Mouse (Mus musculus) gastrocnemius, postnatal 4 days (tissue): Measurements from ENCODE around the gene Foxa3. TPM values are rescaled to one million over a fixed set of nuclear protein-coding genes. Genes with fewer than 3 reads are reported as not detected.
A peak's percentile ranks its signal among the peaks of the same experiment; 100 is the strongest.

Experiments used
- DNase-seq, 2 experiments: peaks; one replicate each; pipeline ENCODE4 v3.0.0; 2021 to 2022; ENCODE audit warnings: low spot score in 2 of 2, mixed read lengths in 2 of 2
- total RNA-seq, 2 experiments: library from RNA; stranded (reverse); gene quantifications; 2 replicates each; pipeline ENCODE4 v1.2.3; 2021

Gene Foxa3
- total RNA-seq, 2 experiments from 2014 or later: 0.13 TPM; not detected in 1

DNA sequence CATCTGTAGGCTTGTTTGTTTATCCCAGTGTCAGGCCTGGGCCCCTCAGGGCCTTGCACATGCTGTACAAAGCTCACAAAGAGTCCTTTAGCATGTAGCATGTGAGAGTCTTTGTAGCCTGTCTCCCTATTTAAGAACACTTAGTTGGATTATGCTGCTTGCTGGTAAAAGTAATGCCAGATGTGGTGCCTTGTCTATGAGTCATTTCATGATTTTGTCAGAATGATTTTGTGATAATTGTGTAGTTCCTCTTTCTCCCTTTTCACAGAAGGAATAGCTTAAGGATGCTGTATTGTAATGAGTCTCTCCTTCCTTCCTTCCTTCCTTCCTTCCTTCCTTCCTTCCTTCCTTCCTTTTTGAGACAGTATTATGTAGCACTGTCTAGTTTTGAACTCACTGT, 4.7 kb upstream of the Foxa3 start:
- no peak for DNase-seq

DNA sequence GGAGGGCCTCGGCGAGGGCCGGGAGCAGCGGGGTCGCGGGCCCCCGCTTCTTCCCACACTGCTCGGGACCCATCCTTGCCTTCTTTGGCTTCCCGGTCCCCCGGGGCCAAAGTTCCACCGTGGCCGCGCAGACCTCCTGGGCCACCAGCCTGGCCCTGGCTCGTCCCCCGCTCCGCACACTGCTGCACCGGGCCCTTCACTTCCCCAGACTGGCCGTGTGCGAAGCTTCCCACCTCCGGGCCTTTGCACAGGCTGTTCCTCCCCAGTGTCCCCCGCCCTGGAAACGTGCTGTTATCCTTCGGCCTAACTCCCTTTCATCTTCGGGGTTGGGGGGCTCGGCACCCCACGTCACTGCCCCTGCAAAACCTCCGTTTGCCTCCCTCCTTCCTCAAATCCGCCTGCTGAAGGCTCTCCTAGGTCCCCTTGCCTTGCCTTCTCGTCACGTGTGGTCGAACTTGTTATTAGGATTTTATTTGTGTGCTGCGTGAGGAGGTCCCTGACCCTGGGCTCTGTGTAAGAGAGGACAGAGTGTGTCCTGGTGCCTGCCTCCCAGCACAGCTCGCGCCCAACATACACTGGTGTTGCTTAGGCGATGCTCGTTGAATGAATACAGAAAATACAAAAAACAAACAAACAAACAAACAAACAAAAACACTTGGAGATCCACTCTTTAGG, 1.4 kb upstream of the Foxa3 start:
- peak in 1 of 2 experiments; percentile 54 for DNase-seq

- peak; percentile 92 to 94 for DNase-seq
Measured at GRCm38 (mm10) chr7:19024096-19024506, 763 bp upstream of the Foxa3 start, which contains the start of gene Sympk. Gene Sympk (plus strand): TSS chr7:19024377.

- DNase-seq: no peak
Measured at GRCm38 (mm10) chr7:19022189-19022958, 964 bp downstream of the Foxa3 start.

DNA sequence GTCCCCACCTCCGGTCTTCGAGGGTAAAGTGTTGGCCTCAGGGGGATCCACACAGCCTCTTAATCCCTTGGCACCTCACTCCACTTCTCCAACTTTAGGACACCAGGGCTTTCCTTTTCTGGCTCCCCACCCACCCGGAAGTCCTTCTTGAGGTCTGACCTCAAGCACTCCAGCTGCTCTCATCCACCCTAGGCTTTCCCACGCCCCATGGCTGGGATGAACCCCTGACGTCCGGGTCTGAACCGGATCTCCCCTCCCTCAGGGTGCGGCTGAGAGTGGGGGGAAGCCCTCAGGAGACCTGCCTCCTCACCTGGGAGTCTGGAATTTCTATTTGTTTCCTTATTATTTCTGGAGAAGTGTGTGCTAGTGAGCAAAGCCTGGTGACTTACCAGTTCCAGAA, 2.3 kb downstream of the Foxa3 start:
- no peak for DNase-seq

DNA sequence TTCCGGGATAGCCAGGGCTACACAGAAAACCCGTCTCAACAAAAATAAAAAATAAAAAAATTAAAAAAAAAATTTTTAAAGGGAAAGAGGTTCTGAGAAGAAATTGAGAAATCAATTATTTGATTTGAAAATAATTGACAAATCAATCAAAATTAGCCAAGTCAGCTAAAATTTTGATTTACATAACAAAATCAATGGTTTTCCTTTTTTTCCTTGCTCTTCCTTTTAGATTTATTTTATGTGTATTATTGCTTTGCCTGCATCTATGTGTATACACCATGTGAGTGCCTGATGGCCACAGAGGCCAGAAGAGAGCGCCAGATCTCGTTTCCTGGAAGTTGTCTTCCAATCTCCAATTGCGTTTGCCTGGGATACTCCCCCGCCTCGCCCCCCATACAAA, 5.4 kb downstream of the Foxa3 start:
- DNase-seq: no peak

DNA sequence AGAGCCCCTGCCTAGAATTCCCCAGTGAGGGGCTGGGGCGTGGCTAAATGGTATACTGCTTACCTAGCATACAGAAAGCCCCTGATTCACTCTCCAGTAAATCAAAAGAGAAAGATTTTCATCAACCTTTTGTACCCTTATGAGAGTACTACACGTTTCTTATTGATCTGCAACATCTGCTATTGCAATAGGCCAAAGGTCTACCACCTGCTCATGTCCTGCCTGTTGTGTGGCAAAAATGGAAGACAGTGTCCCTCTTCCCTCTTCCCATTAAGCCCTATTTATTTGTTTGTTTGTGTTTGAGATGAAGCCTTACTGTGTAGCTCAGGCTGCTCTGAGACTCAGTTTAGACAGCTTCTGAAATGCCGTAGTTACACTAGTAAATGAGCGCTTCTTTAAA, 7.3 kb downstream of the Foxa3 start:
- DNase-seq: no peak

DNA sequence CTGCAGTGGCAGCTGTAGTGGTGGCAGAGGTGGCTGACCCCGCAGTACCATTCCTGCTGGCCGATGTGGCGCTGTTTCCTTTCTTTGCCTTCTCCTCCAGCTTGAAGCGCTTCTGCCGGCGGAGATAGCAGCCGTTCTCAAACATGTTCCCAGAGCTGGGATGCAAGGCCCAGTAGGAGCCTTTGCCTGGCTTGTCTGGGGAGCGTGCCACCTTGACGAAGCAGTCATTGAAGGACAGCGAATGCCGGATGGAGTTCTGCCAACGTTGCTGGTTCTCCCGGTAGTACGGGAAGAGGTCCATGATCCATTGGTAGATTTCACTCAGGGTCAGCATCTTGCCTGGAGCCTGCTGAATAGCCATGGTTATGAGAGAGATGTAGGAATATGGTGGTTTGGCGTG, 8.9 kb downstream of the Foxa3 start:
- no peak for DNase-seq

GRCm38 (mm10) chr7:19012882-19013281, 10.5 kb downstream of the Foxa3 start:
- no peak for DNase-seq

DNA sequence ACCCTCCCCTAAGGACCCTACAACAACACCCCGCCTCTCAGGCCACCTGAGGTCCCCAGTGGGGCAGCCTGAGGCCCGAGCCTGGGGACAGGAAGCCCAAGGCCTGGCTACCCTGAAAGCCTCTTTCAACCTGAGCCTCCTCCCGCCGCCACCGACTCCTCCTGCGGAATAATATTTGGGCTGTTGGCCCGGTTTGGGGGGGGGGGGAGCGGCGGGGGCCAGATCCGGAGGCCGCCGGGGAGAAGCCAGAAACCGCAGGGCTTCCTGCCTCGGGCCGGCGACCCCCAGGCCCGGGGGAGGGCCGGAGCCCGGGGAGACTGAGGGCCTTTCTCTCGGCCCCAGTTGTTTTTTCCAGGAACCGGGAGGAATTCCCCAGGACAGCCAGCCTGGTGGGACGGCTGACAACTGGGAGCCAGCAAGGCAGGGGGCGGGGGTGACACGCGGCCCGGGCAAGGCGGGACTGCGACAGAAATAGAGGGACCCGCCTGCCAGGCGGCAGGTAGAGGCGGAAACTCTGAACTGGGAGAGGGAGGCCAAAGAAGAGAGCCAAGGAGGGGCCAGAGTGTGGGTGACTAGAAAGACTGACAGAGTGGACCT, 11.2 kb downstream of the Foxa3 start:
- peak in 1 of 2 experiments; percentile 50 for DNase-seq

DNA sequence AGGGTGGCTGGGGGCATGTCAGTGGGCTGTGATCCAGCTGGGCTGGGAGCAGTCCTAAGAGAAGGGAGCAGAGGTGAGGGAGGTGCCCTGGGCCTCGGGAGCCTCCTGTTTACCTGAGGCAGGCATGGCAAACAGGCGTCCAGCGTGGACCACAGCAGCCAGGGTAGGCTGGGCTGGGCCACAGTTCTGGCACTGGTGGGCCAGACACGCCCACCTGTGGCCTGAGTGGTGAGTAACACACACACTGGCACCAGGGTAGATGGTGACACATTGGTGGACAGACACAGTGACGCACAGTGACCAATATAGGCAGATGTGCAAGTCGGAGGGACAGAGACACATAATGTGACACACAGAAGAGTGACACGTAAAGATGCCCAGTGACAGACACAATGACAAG, 12.8 kb downstream of the Foxa3 start:
- no peak for DNase-seq

GRCm38 (mm10) chr7:19007026-19007977, 16.0 kb downstream of the Foxa3 start:
- DNase-seq: no peak

GRCm38 (mm10) chr7:19006476-19006875, 16.9 kb downstream of the Foxa3 start:
- peak; percentile 60 to 83 for DNase-seq

DNA sequence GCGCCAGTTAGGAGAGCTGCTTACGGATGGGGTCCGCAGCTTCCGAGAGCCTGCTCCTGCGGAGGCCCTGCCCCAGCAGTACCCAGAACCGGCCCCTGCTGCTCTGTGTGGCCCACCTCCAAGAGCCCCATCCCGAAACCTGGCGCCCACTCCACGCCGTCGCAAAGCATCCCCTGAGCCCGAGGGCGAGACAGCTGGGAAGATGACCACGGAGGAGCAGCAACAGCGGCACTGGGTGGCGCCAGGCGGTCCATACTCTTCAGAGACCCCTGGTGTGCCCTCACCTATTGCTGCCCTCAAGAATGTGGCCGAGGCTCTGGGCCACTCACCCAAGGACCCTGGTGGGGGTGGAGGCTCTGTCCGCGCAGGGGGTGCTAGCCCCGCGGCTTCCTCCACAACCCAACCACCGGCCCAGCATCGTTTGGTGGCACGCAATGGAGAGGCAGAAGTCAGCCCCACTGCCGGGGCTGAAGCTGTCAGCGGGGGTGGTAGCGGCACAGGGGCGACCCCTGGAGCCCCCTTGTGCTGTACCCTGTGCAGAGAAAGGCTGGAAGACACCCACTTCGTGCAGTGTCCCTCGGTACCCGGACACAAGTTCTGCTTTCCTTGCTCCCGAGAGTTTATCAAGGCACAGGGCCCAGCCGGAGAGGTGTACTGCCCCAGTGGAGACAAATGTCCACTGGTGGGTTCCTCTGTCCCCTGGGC, 17.8 kb downstream of the Foxa3 start:
- DNase-seq: peak in 1 of 2 experiments; percentile 26

DNA sequence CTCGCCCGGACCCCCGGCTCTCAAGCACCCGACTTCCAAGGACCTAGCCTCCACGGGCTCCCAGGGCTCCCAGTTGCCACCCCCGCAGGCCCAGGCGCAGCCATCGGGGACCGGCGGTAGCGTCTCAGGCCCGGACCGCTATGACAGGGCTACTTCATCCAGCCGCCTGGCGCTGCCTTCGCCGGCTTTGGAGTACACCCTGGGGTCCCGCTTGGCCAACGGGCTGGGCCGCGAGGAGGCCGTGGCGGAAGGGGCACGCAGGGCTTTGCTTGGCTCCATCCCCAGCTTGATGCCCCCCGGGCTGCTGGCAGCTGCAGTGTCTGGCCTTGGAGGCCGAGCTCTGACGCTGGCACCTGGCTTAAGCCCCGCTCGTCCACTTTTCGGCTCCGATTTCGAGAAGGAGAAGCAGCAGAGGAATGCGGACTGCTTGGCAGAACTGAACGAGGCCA, 18.7 kb downstream of the Foxa3 start:
- DNase-seq: peak; percentile 45 to 60

- peak; percentile 86 to 94 for DNase-seq
Measured at GRCm38 (mm10) chr7:19003902-19004630, 19.3 kb downstream of the Foxa3 start, which contains the start of gene Irf2bp1. Gene Irf2bp1 (plus strand): TSS chr7:19004044.

GRCm38 (mm10) chr7:19002848-19003498, 20.4 kb downstream of the Foxa3 start:
- DNase-seq: peak; percentile 40 to 65

GRCm38 (mm10) chr7:19002115-19002514, 21.2 kb downstream of the Foxa3 start:
- no peak for DNase-seq

DNA sequence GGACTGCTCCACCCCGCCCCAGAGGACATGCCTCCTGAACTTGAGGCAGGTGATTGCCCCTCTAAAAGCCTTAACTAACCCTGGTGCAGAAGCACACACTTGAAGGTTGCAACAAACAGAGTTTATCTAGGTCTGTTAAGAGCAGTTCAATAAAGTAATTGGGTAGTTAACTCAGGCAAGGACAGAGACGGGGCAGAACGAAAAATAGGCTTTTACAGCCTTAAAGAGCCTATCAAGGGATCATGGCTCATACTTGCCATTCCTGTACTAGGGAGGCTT, 21.6 kb downstream of the Foxa3 start:
- DNase-seq: no peak
